Mouse (Mus musculus) midbrain, embryonic 11.5 days (tissue): ENCODE data around the gene Fam53b. TPM values are rescaled to one million over a fixed set of nuclear protein-coding genes. Genes with fewer than 3 reads are reported as not detected.
A peak's percentile ranks its signal among the peaks of the same experiment; 100 is the strongest.

Source experiments
- ATAC-seq: fragments of 200-750 bp; cut with Nextera tagmentation; 2 replicates; pipeline ENCODE4 v1.8.0; 2017; ENCODE audit warnings: moderate TSS enrichment, moderate library complexity; ENCODE audit not compliant: low FRiP score
- DNase-seq: peaks from one replicate; pipeline ENCODE4 v3.0.0; 2015; ENCODE audit warnings: low spot score; ENCODE audit errors: missing footprints
- H3K27ac ChIP-seq: fragments of 300-500 bp; sonication (generic); 2 replicates; pipeline ENCODE4 v1.5.1; 2014; ENCODE audit warnings: low read depth, low read length
- H3K27me3 ChIP-seq: fragments of 300-500 bp; sonication (generic); 2 replicates; pipeline ENCODE4 v1.6.1; 2014; ENCODE audit warnings: mild to moderate bottlenecking, low read length, moderate library complexity, mixed read lengths; ENCODE audit not compliant: control insufficient read depth, insufficient read depth
- H3K36me3 ChIP-seq: fragments of 300-500 bp; sonication (generic); 2 replicates; pipeline ENCODE4 v1.6.1; 2014; ENCODE audit warnings: mild to moderate bottlenecking, low read length, moderate library complexity, mixed read lengths; ENCODE audit not compliant: control insufficient read depth, insufficient read depth
- H3K4me1 ChIP-seq: fragments of 300-500 bp; sonication (generic); 2 replicates; pipeline ENCODE4 v1.6.1; 2014; ENCODE audit warnings: low read length; ENCODE audit not compliant: control insufficient read depth, insufficient read depth
- H3K4me2 ChIP-seq: fragments of 300-500 bp; sonication (generic); 2 replicates; pipeline ENCODE4 v1.6.1; 2014; ENCODE audit warnings: mild to moderate bottlenecking, moderate library complexity
- H3K4me3 ChIP-seq: fragments of 300-500 bp; sonication (generic); 2 replicates; pipeline ENCODE4 v1.5.1; 2014; ENCODE audit warnings: low read depth, low read length
- H3K9ac ChIP-seq: fragments of 300-500 bp; sonication (generic); 2 replicates; pipeline ENCODE4 v1.6.1; 2014; ENCODE audit warnings: low read length
- H3K9me3 ChIP-seq: fragments of 300-500 bp; sonication (generic); 2 replicates; pipeline ENCODE4 v1.6.1; 2016; ENCODE audit warnings: low read length; ENCODE audit not compliant: control insufficient read depth
- WGBS: fragments of 180-500 bp; shearing (Covaris S2); extraction: QIAGEN DNeasy Blood & Tissue Kit; methylation state at CpG from one replicate; pipeline ENCODE4 v1.1.7; 2014; 5-methylcytosine and 5-hydroxymethylcytosine counted together
- polyA plus RNA-seq: library from polyadenylated mRNA; unstranded; fragments of >200 nt; fragmentation: Nextera tagmentation; extraction: Ambion mirVana; gene quantifications from 2 replicates; pipeline ENCODE4 v1.2.1, GENCODE M21; 2014

The Fam53b gene
- polyA plus RNA-seq, 1 experiment from 2014 or later: 17.5 TPM

DNA sequence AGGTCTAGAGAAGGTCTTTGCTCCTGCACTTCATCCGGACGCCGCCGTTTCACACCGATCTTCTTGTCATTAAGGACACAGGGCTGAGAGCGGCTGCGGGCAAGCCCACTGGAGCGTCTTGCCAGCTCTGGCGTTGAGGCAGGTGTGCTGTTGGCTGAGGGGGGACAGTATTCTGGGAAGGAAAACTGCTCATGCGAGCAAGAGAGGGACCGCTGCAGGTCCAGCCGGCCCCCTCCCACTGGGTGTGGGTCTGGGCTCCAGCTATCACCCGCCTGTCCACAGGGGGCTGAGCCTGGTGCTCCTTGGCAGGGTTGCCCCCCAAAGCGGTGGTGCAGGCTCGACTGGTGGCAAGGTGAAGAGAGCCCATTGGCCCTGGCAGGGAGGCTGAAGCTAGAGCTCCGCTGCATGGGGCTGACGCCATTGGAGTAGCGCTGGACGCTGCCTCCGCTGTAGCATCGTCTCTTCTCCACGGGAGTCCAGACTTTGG is 54.2 kb downstream of the Fam53b start:
- Histone ChIP-seq H3K4me1 (no peaks in the 10 kb centered on the region), H3K4me2 (no peak overlapping the region), H3K36me3 (peaks cover 5% of the 10 kb centered on the region)

DNA sequence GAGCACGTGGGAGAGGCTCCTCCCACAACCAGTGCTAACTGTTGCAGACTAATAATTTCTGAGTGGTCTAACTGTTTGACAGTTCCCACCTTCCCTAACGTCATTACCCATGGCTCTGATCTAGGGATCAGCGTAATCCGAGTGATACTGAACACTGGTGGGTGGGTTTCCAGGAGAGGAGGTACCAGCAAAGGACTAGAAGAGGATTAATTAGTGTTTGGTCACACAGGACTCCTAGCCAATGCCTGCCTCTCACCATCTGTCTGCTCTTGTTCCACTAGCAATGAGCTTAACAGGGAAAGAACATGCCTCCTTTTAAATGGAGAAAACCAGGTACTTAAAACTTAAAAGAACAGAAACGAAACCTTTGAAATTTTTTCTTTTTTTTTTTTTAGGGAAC is 54.8 kb downstream of the Fam53b start:
- H3K9me3 ChIP-seq: no peaks in the 10 kb centered on the region
- DNase-seq (no peak), ATAC-seq (no peak)
- no peak overlapping the region for H3K4me3 ChIP-seq
- H3K9ac ChIP-seq: no peak overlapping the region
- no peak overlapping the region for H3K27ac ChIP-seq
- H3K4me2 ChIP-seq: no peak overlapping the region
- no peaks in the 10 kb centered on the region for H3K27me3 ChIP-seq
- peaks cover 5% of the 10 kb centered on the region for H3K36me3 ChIP-seq
- H3K4me1 ChIP-seq: no peaks in the 10 kb centered on the region
- WGBS: 84% methylated on average over 5 of the region's 5 CpGs

More for the DNA sequence above, 54.2 kb downstream of the Fam53b start:
- H3K27ac ChIP-seq: no peak overlapping the region
- WGBS: 96% methylated on average over 22 of the region's 22 CpGs
- no peaks in the 10 kb centered on the region for H3K9me3 ChIP-seq
- H3K9ac ChIP-seq: no peak overlapping the region
- ATAC-seq: no peak
- DNase-seq: no peak
- H3K4me3 ChIP-seq: no peak overlapping the region
- no peaks in the 10 kb centered on the region for H3K27me3 ChIP-seq

DNA sequence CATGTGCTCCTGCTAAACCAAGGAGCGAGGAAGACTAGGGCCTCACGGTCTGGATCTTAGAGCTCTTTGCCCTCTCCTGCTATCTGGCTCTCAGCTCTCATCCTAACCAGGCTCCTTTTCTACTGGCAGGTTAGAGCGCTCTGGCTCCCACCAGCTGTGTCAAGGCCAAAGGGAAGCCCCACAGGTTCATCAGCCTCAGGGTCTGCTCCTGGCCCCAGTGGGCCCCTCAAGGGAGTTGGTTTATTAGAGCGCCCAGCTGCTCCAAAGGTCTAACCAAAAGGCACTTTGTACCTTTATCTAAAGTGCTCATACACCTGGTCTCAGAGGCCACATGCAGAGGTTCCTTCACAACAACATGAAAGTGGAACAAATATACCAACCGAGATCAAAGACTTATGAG is 57.4 kb downstream of the Fam53b start:
- WGBS: 92% methylated on average over 5 of the region's 5 CpGs
- no peaks in the 10 kb centered on the region for H3K27me3 ChIP-seq
- no peak overlapping the region for H3K27ac ChIP-seq
- H3K4me2 ChIP-seq: no peak overlapping the region
- no peak overlapping the region for H3K4me3 ChIP-seq
- H3K9ac ChIP-seq: no peak overlapping the region
- no peaks in the 10 kb centered on the region for H3K9me3 ChIP-seq
- ATAC-seq: no peak
- H3K36me3 ChIP-seq: peaks cover 7% of the 10 kb centered on the region
- H3K4me1 ChIP-seq: no peaks in the 10 kb centered on the region
- no peak for DNase-seq

- Histone ChIP-seq H3K36me3 (peaks cover 3% of the 10 kb centered on the region; the same call in 1 of the 2 replicates), H3K27me3 (no peaks in the 10 kb centered on the region), H3K4me3 (no peak overlapping the region), H3K9ac (no peak overlapping the region), H3K4me2 (no peak overlapping the region), H3K9me3 (no peaks in the 10 kb centered on the region), H3K4me1 (no peaks in the 10 kb centered on the region), H3K27ac (no peak overlapping the region)
- ATAC-seq (no peak), DNase-seq (no peak)
- 77% methylated on average over 3 of the region's 3 CpGs for WGBS
These were observed 59.3 kb downstream of the Fam53b start for GRCm38 (mm10) chr7:132754389-132754750.

DNA sequence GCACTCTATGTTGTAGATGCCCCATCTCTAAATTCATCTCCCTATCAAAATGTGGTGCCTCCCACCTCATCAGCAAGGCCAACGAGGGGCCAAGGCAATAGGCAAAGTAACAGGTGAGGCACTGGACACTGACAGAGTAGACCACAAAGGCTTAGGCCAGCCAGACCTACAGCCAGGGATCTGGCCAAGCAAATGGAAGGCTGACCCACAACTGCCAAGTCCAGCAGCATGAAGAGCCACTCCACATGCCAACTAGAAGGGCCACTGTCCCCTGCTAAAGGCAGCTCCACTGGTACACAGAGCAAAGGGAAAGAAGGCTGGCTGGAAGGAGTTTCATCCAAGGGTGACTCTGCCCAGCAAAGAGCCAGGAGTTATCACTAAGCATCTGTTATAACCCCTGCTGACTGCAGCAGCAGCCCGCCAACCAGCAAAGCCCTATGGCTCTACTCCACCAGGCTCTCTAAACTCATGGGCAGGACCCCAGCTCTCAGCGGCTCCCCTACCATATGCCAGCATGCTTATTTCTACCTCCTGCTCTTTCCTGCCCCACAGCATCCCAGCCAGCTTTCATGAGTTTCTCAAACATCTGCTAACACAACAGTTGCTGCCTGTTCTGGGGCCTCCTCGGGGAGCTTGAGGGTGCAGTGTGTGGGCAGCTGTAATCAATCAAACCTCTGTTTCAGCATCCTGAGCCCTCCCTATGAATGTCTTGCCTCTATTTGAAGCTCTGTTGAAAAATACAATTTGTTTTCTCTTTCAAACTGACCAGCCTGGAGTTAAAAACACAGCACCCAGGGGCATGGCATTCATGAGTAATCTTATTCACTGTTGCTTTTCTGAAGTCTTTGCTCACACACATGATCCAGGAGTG is 59.9 kb downstream of the Fam53b start:
- H3K4me1 ChIP-seq: no peaks in the 10 kb centered on the region
- WGBS: 81% methylated on average over 4 of the region's 4 CpGs
- no peak for ATAC-seq

GRCm38 (mm10) chr7:132751716-132752115 is 62.0 kb downstream of the Fam53b start:
- no peak overlapping the region for H3K9ac ChIP-seq
- no peak overlapping the region for H3K4me3 ChIP-seq
- ATAC-seq: no peak
- no peaks in the 10 kb centered on the region for H3K4me1 ChIP-seq
- 0 out of 2 replicates have a peak, but pooled peaks cover 2% of the 10 kb centered on the region for H3K36me3 ChIP-seq
- H3K9me3 ChIP-seq: no peaks in the 10 kb centered on the region
- 91% methylated on average over 2 of the region's 2 CpGs for WGBS
- DNase-seq: peak; percentile 59
- no peaks in the 10 kb centered on the region for H3K27me3 ChIP-seq
- H3K27ac ChIP-seq: no peak overlapping the region
- H3K4me2 ChIP-seq: no peak overlapping the region

More for the DNA sequence above, 59.9 kb downstream of the Fam53b start:
- Histone ChIP-seq H3K27ac (no peak overlapping the region), H3K9me3 (no peaks in the 10 kb centered on the region), H3K4me2 (no peak overlapping the region), H3K36me3 (peaks cover 2% of the 10 kb centered on the region; the same call in 1 of the 2 replicates), H3K27me3 (no peaks in the 10 kb centered on the region), H3K4me3 (no peak overlapping the region), H3K9ac (no peak overlapping the region)
- peak; percentile 35 for DNase-seq

DNA sequence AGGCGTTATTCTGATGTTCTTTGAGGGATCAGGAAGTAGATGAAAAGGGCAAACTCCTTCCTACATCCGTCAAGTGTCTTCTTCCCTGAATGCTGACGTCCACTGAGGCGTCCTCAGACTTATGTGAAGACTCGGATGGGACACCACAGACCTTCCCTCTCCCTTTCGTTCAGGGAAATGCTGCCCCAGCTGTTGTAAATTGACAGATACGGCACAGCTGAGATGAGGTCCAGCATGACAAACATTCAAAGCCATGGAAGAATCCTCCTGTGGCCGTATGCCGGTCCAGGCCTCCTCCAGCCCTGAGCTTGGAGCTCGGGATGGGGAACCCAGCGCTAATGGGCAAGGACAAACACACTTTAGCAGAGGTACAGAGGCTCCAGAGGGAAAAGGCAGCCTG is 64.2 kb downstream of the Fam53b start:
- H3K4me2 ChIP-seq: no peak overlapping the region
- DNase-seq (peak; percentile 31), ATAC-seq (no peak)
- no peak overlapping the region for H3K27ac ChIP-seq
- no peak overlapping the region for H3K4me3 ChIP-seq
- no peaks in the 10 kb centered on the region for H3K27me3 ChIP-seq
- 0 out of 2 replicates have a peak, but pooled peaks cover 2% of the 10 kb centered on the region for H3K36me3 ChIP-seq
- 90% methylated on average over 11 of the region's 11 CpGs for WGBS
- H3K9ac ChIP-seq: no peak overlapping the region
- no peaks in the 10 kb centered on the region for H3K9me3 ChIP-seq
- no peaks in the 10 kb centered on the region for H3K4me1 ChIP-seq

DNA sequence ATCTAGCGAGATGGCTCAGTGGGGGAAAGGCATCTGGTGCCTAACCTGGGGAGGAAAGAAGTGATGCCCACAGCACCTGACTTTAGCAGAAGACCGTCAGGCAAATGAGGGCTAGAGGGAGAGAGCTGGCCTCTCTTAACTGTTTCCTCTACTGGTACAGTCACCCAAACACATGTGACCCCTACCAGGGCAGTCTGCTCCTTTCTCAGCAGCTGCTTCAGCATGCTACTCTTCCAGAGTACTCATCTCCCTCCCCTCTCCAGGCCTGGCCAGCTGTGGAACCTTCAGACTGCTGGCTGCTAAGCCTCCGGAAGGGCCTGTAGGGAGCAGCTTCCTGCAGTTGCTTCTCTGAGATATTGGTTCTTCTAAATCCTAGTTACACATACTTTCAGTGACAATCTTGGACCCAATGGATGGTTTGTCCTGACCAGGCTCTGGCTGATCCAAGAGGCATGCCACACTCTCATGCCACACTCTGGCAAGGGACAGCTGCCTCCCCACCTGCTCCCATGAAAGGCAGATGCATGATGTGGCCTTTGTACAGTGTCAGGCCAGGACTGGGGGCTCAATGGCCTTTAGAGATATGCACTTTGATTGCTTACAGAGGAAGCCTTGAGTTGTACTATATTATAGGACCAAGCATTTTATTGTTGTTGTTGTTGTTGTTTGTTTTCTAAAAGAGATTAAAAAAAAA is 65.5 kb downstream of the Fam53b start:
- H3K36me3 ChIP-seq: 0 out of 2 replicates have a peak, but pooled peaks cover 2% of the 10 kb centered on the region

GRCm38 (mm10) chr7:132747096-132747495 is 66.6 kb downstream of the Fam53b start:
- no peaks in the 10 kb centered on the region for H3K36me3 ChIP-seq
- ATAC-seq: no peak
- 89% methylated on average over 6 of the region's 6 CpGs for WGBS
- H3K27me3 ChIP-seq: no peaks in the 10 kb centered on the region
- H3K9ac ChIP-seq: no peak overlapping the region
- H3K4me1 ChIP-seq: no peaks in the 10 kb centered on the region
- H3K27ac ChIP-seq: no peak overlapping the region
- DNase-seq: peak; percentile 65
- no peak overlapping the region for H3K4me3 ChIP-seq
- no peaks in the 10 kb centered on the region for H3K9me3 ChIP-seq
- H3K4me2 ChIP-seq: no peak overlapping the region

More for the DNA sequence above, 65.5 kb downstream of the Fam53b start:
- Histone ChIP-seq H3K27ac (no peak overlapping the region), H3K4me3 (no peak overlapping the region), H3K9me3 (no peaks in the 10 kb centered on the region), H3K4me2 (no peak overlapping the region), H3K4me1 (no peaks in the 10 kb centered on the region), H3K27me3 (no peaks in the 10 kb centered on the region), H3K9ac (no peak overlapping the region)
- peak; percentile 44 for DNase-seq
- no peak for ATAC-seq
- WGBS: 91% methylated on average over 3 of the region's 3 CpGs
